Mouse (Mus musculus) liver, adult 2 months (tissue): ENCODE data around the gene Cep164. TPM values are rescaled to one million over a fixed set of nuclear protein-coding genes. Genes with fewer than 3 reads are reported as not detected.
A peak's percentile ranks its signal among the peaks of the same experiment; 100 is the strongest.

Experiments
- DNase-seq: peaks from one replicate; pipeline ENCODE4 v3.0.0-alpha.2; 2011; ENCODE audit warnings: low read depth, low spot score; ENCODE audit errors: extremely low read depth
- H3K27ac ChIP-seq: fragments of 200-500 bp; replicated peaks from 2 replicates; pipeline ENCODE4 v1.5.1; 2012; ENCODE audit warnings: low read depth, mild to moderate bottlenecking, control low read depth, inconsistent platforms, low read length; ENCODE audit not compliant: insufficient read depth
- H3K27me3 ChIP-seq: fragments of 200-500 bp; 2 replicates; pipeline ENCODE4 v1.6.1; 2012; ENCODE audit warnings: mild to moderate bottlenecking, moderate library complexity, low read length, inconsistent platforms; ENCODE audit not compliant: control insufficient read depth, insufficient read depth
- H3K36me3 ChIP-seq: fragments of 200-500 bp; 2 replicates; pipeline ENCODE4 v1.6.1; 2012; ENCODE audit warnings: low read length, inconsistent platforms; ENCODE audit not compliant: control insufficient read depth, insufficient read depth
- H3K4me1 ChIP-seq: fragments of 200-500 bp; 2 replicates; pipeline ENCODE4 v1.6.1; 2011; ENCODE audit warnings: low read length; ENCODE audit not compliant: control insufficient read depth, insufficient read depth
- H3K4me3 ChIP-seq: fragments of 200-500 bp; 2 replicates; pipeline ENCODE4 v1.5.1; 2011; ENCODE audit warnings: low read depth, mild to moderate bottlenecking, control low read depth, low read length, moderate library complexity; ENCODE audit not compliant: insufficient read depth
- H3K79me2 ChIP-seq: fragments of 200-500 bp; 2 replicates; pipeline ENCODE4 v1.6.1; 2012; ENCODE audit warnings: inconsistent platforms, mild to moderate bottlenecking, low read length, moderate library complexity; ENCODE audit not compliant: control insufficient read depth, insufficient read depth
- H3K9ac ChIP-seq: fragments of 200-500 bp; 2 replicates; pipeline ENCODE4 v1.6.1; 2012; ENCODE audit warnings: low read depth, mild to moderate bottlenecking, control low read depth, inconsistent platforms, low read length
- CTCF ChIP-seq: fragments of 200-500 bp; IDR thresholded peaks from 2 replicates; pipeline ENCODE4 v1.5.1; 2011; ENCODE audit warnings: low read depth, low read length, control low read depth
- POLR2A ChIP-seq: fragments of 200-500 bp; IDR thresholded peaks from 2 replicates; pipeline ENCODE4 v1.6.1; 2011; ENCODE audit warnings: low read length, control low read depth; ENCODE audit not compliant: insufficient read depth; ENCODE audit errors: extremely low read depth
- WGBS: fragments of 180-500 bp; shearing (Covaris S2); methylation state at CpG from one replicate; pipeline ENCODE4 v1.1.7; 2018; 5-methylcytosine and 5-hydroxymethylcytosine counted together
- polyA plus RNA-seq: library from polyadenylated mRNA; depleted of rRNA; stranded (reverse); fragments of >200 nt; gene quantifications from 2 replicates; pipeline ENCODE4 v1.2.3, GENCODE M21; 2012
- total RNA-seq: library from RNA; depleted of rRNA; stranded (reverse); fragments of >200 nt; gene quantifications from 2 replicates; pipeline ENCODE4 v1.2.3, GENCODE M21; 2014

The Cep164 gene
- total and polyA plus RNA-seq, 2 experiments = 4.1 to 8.3 TPM

GRCm38 (mm10) chr9:45767155-45767554 is 61.3 kb downstream of the Cep164 start:
- H3K27ac ChIP-seq = no peak overlapping the region
- TF ChIP-seq CTCF (no peak), POLR2A (no peak)
- no peak for DNase-seq
- H3K4me3 ChIP-seq = no peak overlapping the region
- H3K79me2 ChIP-seq = no peaks in the 10 kb centered on the region
- no peak overlapping the region for H3K9ac ChIP-seq
- H3K27me3 ChIP-seq = no peaks in the 10 kb centered on the region
- H3K4me1 ChIP-seq = no peaks in the 10 kb centered on the region
- H3K36me3 ChIP-seq = peaks cover 2% of the 10 kb centered on the region; the same call in 1 of the 2 replicates
- WGBS = 94% methylated on average over 8 of the region's 8 CpGs

GRCm38 (mm10) chr9:45766195-45766594 is 62.3 kb downstream of the Cep164 start:
- H3K27ac ChIP-seq = no peak overlapping the region
- H3K79me2 ChIP-seq = no peaks in the 10 kb centered on the region
- 78% methylated on average over 6 of the region's 6 CpGs for WGBS
- H3K4me1 ChIP-seq = no peaks in the 10 kb centered on the region
- DNase-seq = peak; percentile 4
- H3K36me3 ChIP-seq = peaks cover 2% of the 10 kb centered on the region; the same call in 1 of the 2 replicates
- no peak overlapping the region for H3K4me3 ChIP-seq
- no peaks in the 10 kb centered on the region for H3K27me3 ChIP-seq
- no peak overlapping the region for H3K9ac ChIP-seq
- no peak for TF ChIP-seq CTCF

- peak; percentile 19 for DNase-seq
- 38% methylated on average over 8 of the region's 8 CpGs for WGBS
- no peaks in the 10 kb centered on the region for H3K27me3 ChIP-seq
- no peak overlapping the region for H3K27ac ChIP-seq
- H3K4me1 ChIP-seq = no peaks in the 10 kb centered on the region
- no peak overlapping the region for H3K4me3 ChIP-seq
- TF ChIP-seq POLR2A = no peak
- peak; percentile 68 for TF ChIP-seq CTCF
- H3K36me3 ChIP-seq = no peaks in the 10 kb centered on the region
- H3K9ac ChIP-seq = no peak overlapping the region
- H3K79me2 ChIP-seq = no peaks in the 10 kb centered on the region
Measured at GRCm38 (mm10) chr9:45754452-45755091, 73.9 kb downstream of the Cep164 start.

- H3K9ac ChIP-seq = no peak overlapping the region
- no peaks in the 10 kb centered on the region for H3K4me1 ChIP-seq
- no peak overlapping the region for H3K27ac ChIP-seq
- no peaks in the 10 kb centered on the region for H3K27me3 ChIP-seq
- TF ChIP-seq POLR2A (no peak), CTCF (no peak)
- no peaks in the 10 kb centered on the region for H3K36me3 ChIP-seq
- no peak for DNase-seq
- no peak overlapping the region for H3K4me3 ChIP-seq
- H3K79me2 ChIP-seq = no peaks in the 10 kb centered on the region
- 89% methylated on average over 4 of the region's 4 CpGs for WGBS
Measured at GRCm38 (mm10) chr9:45749917-45750316, 78.6 kb downstream of the Cep164 start.

- H3K27me3 ChIP-seq = no peaks in the 10 kb centered on the region
- no peaks in the 10 kb centered on the region for H3K79me2 ChIP-seq
- H3K27ac ChIP-seq = no peak overlapping the region
- no peak overlapping the region for H3K4me3 ChIP-seq
- DNase-seq = no peak
- 57% methylated on average over 7 of the region's 7 CpGs for WGBS
- H3K9ac ChIP-seq = no peak overlapping the region
- no peaks in the 10 kb centered on the region for H3K4me1 ChIP-seq
- no peaks in the 10 kb centered on the region for H3K36me3 ChIP-seq
- TF ChIP-seq CTCF (no peak), POLR2A (no peak)
Measured at GRCm38 (mm10) chr9:45745451-45745850, 83.0 kb downstream of the Cep164 start.

DNA sequence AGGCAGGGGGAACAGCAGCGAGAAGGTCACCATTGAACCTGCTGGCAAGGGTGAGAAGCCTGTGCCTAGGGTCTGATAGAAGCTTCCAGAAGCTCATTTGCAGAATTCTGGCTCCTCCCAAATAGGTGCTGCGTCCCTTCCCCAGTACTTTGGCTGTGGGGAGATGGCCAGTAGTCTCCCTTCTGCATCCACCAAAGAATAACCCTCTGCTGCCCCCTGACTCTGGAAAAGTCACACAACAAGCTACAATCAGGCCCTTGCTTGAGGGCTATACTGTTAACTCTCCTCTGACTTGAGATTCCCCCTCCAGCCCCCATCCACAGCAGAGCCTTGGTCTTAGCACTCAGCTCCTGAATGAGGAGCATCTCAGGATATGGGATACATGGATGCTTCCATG is 87.9 kb downstream of the Cep164 start:
- H3K4me3 ChIP-seq = no peak overlapping the region
- H3K79me2 ChIP-seq = no peaks in the 10 kb centered on the region
- H3K36me3 ChIP-seq = no peaks in the 10 kb centered on the region
- no peak overlapping the region for H3K9ac ChIP-seq
- no peaks in the 10 kb centered on the region for H3K27me3 ChIP-seq
- no peak for TF ChIP-seq POLR2A
- no peak for TF ChIP-seq CTCF
- 61% methylated on average over 2 of the region's 2 CpGs for WGBS
- H3K4me1 ChIP-seq = no peaks in the 10 kb centered on the region
- no peak for DNase-seq
- H3K27ac ChIP-seq = no peak overlapping the region
